Mouse (Mus musculus): ENCODE measurements around the gene Dact1.

DNA sequence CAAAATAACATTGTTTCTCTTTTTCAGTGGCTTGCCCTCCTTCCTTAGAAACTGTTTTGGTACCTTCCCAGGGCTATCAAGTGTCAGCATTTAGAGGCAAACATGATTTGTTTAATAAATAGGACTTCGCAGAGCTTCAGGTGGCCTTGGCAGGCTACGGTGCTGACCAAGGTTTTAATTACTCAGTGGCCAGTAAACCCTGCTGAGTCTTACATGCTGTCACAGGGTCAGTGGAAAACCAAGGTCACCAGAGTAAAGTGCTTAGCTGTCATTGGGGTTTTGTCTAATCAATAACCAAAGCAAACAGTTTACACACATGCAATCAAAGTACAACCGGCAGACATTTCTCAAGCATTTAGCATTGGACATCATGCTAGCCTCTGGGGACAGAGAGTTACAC lies 45.4 kb downstream of the Dact1 start:
- TF ChIP-seq CTCF (IDR thresholded peaks at IDR 0.05; ENCODE audit: insufficient read depth, low read length) (no peak), POLR2A (IDR thresholded peaks at IDR 0.05; ENCODE audit: borderline replicate concordance, extremely low read depth, low read depth, low read length) (no peak)

All from lung, adult 2 months (tissue).